Mouse (Mus musculus): ENCODE data around the gene Mroh3. TPM values are rescaled to one million over a fixed set of nuclear protein-coding genes. Genes with fewer than 3 reads are reported as not detected.

Gene Mroh3
- polyA plus RNA-seq, 1 experiment from 2014 or later, result not detected

Other genes starting within 250 kb of the Mroh3 start
- not detected in 2 replicates for gene Igfn1, start 206.5 kb downstream of the Mroh3 start, polyA plus RNA-seq (2014; fragmentation: Nextera tagmentation; extraction: Ambion mirVana)
- gene Tmem9, start 204.7 kb downstream of the Mroh3 start, polyA plus RNA-seq (2014; fragmentation: Nextera tagmentation; extraction: Ambion mirVana), result 129 and 143 TPM in 2 replicates
- not detected in 2 replicates for gene Ascl5, start 162.0 kb downstream of the Mroh3 start, polyA plus RNA-seq (2014; fragmentation: Nextera tagmentation; extraction: Ambion mirVana)
- gene Cacna1s, start 160.1 kb downstream of the Mroh3 start, polyA plus RNA-seq (2014; fragmentation: Nextera tagmentation; extraction: Ambion mirVana), result 0.08 and 0.46 TPM in 2 replicates
- 52.4 and 61.5 TPM in 2 replicates for gene Kif21b, start 81.4 kb downstream of the Mroh3 start, polyA plus RNA-seq (2014; fragmentation: Nextera tagmentation; extraction: Ambion mirVana)
- 5.2 and 5.9 TPM in 2 replicates for gene Inava, start 21.4 kb upstream of the Mroh3 start, polyA plus RNA-seq (2014; fragmentation: Nextera tagmentation; extraction: Ambion mirVana)
- 0.24 TPM in 1 of 2 replicates, not detected in the other for gene Gpr25, start 48.0 kb upstream of the Mroh3 start, polyA plus RNA-seq (2014; fragmentation: Nextera tagmentation; extraction: Ambion mirVana)
- 39.5 and 45.8 TPM in 2 replicates for gene Camsap2, start 133.3 kb upstream of the Mroh3 start, polyA plus RNA-seq (2014; fragmentation: Nextera tagmentation; extraction: Ambion mirVana)
- gene Ddx59, start 202.4 kb upstream of the Mroh3 start, polyA plus RNA-seq (2014; fragmentation: Nextera tagmentation; extraction: Ambion mirVana), result 17.0 and 18.1 TPM in 2 replicates

Measured in forebrain, embryonic 14.5 days (tissue).